Comparison of ENCODE assay signal across 28 mouse cellular contexts in the genomic region with DNA sequence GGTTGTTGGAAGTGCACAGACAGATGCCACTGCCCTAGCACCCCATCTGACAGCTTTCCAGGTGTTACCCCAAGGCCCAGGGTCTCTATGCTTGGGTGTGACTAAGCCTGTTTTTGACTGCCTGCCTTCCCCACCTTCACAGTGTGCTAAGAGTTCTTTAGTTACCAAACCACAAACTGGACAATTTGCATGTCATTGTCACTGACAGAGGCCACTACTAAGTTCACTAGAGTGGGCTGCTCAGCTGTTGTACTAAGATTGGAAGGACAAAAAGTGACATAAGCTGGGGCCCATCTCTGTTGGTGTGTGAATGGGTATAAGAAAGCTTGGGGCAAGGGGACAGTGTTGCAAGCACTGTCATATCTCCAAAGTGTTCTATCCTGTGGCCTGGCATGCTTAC.
DNase-seq lines count a peak whose midpoint lies in the region; ATAC-seq lines count a peak whose summit lies in the region.
"Had no signal": no experiment of that assay in that cellular context is flagged by ENCODE, and none has a peak within 500 bp of the region (broad histone marks: within the 10 kb centered on the region; RNA-seq: fewer than 3 reads in every experiment).

No protein-coding gene starts in this region.

- H3K27me3 ChIP-seq in megakaryocyte, embryonic 14.5 days (replicated peaks) = no peaks in the 10 kb centered on the region
- no peaks in the 10 kb centered on the region for H3K27me3 ChIP-seq in hindbrain, embryonic 11.5 days (ENCODE audit: control insufficient read depth, insufficient read depth, low read length)
- H3K27me3 ChIP-seq: forebrain, embryonic 15.5 days; heart, embryonic 13.5 days; hindbrain, embryonic 15.5 days; limb, embryonic 12.5 days; stomach, embryonic 15.5 days had no signal

- peaks cover 17% of the 10 kb centered on the region for H3K9me3 ChIP-seq in megakaryocyte, embryonic 14.5 days
- H3K9me3 ChIP-seq in hindbrain, embryonic 11.5 days (ENCODE audit: control insufficient read depth, low read length) = no peaks in the 10 kb centered on the region
- H3K9me3 ChIP-seq: forebrain, embryonic 10.5 days; forebrain, embryonic 15.5 days; heart, embryonic 13.5 days; hindbrain, embryonic 15.5 days; limb, embryonic 12.5 days; stomach, embryonic 15.5 days had no signal

- H3K27ac ChIP-seq in hindbrain, embryonic 11.5 days (ENCODE audit: low read depth, low read length) = no peak overlapping the region
- H3K27ac ChIP-seq: forebrain, embryonic 10.5 days; forebrain, embryonic 15.5 days; gastrocnemius, adult 2 months; heart, adult 2 months; heart, embryonic 13.5 days; hindbrain, embryonic 15.5 days; limb, embryonic 12.5 days; liver, embryonic 14.5 days; stomach, embryonic 15.5 days had no signal

- peak; percentile 72 for DNase-seq in 416B (ENCODE audit: low read depth)
- DNase-seq in A20 (ENCODE audit: low read depth, low spot score) = peak; percentile 47
- peak; percentile 23 for DNase-seq in fat pad, adult 2 months (ENCODE audit: extremely low read depth, low read depth, low spot score)
- no peak for DNase-seq in left cerebral cortex, postnatal 25 days (ENCODE audit: low spot score in 2 of 2)
- DNase-seq in hindbrain, embryonic 11.5 days (ENCODE audit: low spot score) = no peak
- DNase-seq in thymus, postnatal 10 days (ENCODE audit: low spot score in 2 of 2) = no peak
- DNase-seq: cerebellum, adult 11 months; cerebellum, adult 9-10 months; cerebellum, postnatal 36 days; gastrocnemius, adult 2 months; gastrocnemius, postnatal 36 days; heart, adult 2 months; heart, postnatal 10 days; kidney, adult 11 months; kidney, postnatal 14 days; layer of hippocampus, adult 9-11 months; lung, postnatal 4 days; midbrain, embryonic 14.5 days; thymus, postnatal 14 days had no signal

- peaks cover 100% of the 10 kb centered on the region for H3K4me1 ChIP-seq in megakaryocyte, embryonic 14.5 days
- H3K4me1 ChIP-seq in hindbrain, embryonic 11.5 days (replicated peaks; ENCODE audit: control insufficient read depth, insufficient read depth, low read length) = no peaks in the 10 kb centered on the region
- H3K4me1 ChIP-seq: forebrain, embryonic 10.5 days; forebrain, embryonic 15.5 days; heart, embryonic 13.5 days; hindbrain, embryonic 15.5 days; limb, embryonic 12.5 days; stomach, embryonic 15.5 days had no signal

- no peak overlapping the region for H3K4me2 ChIP-seq in hindbrain, embryonic 11.5 days (replicated peaks; ENCODE audit: low read depth, low read length)
- H3K4me2 ChIP-seq: forebrain, embryonic 15.5 days; heart, embryonic 13.5 days; hindbrain, embryonic 15.5 days; limb, embryonic 12.5 days; stomach, embryonic 15.5 days had no signal

- peaks cover 98% of the 10 kb centered on the region for H3K36me3 ChIP-seq in megakaryocyte, embryonic 14.5 days (replicated peaks; ENCODE audit: low read length)
- H3K36me3 ChIP-seq in hindbrain, embryonic 11.5 days (ENCODE audit: control insufficient read depth, insufficient read depth, low read length) = no peaks in the 10 kb centered on the region
- H3K36me3 ChIP-seq: forebrain, embryonic 10.5 days; forebrain, embryonic 15.5 days; hindbrain, embryonic 15.5 days had no signal

- H3K9ac ChIP-seq in hindbrain, embryonic 11.5 days (ENCODE audit: low read depth, low read length) = no peak overlapping the region
- H3K9ac ChIP-seq: forebrain, embryonic 15.5 days; heart, embryonic 13.5 days; hindbrain, embryonic 15.5 days; limb, embryonic 12.5 days; liver, embryonic 14.5 days; stomach, embryonic 15.5 days had no signal

- ATAC-seq in hindbrain, embryonic 11.5 days (ENCODE audit: low FRiP score) = no peak
- ATAC-seq: forebrain, embryonic 15.5 days; inflammation-experienced regulatory T-cells, adult 6 months had no signal

- intact Hi-C loops in left cerebral cortex, postnatal 25 days (cut with DNase I) = no loop called here

- H3K4me3 ChIP-seq in megakaryocyte, embryonic 14.5 days (replicated peaks) = peak overlapping the region; percentile 85
- no peak overlapping the region for H3K4me3 ChIP-seq in hindbrain, embryonic 11.5 days (ENCODE audit: low read depth, low read length)
- H3K4me3 ChIP-seq: forebrain, embryonic 10.5 days; forebrain, embryonic 15.5 days; gastrocnemius, adult 2 months; heart, adult 2 months; heart, embryonic 13.5 days; hindbrain, embryonic 15.5 days; limb, embryonic 12.5 days; stomach, embryonic 15.5 days had no signal

Comparison
In these comparisons a context has a peak if more than half of its experiments do, and no peak if none do; other contexts are left out.
1. DNase-seq: peak in 416B (single experiment), A20 (single experiment) and fat pad, adult 2 months (single experiment); none in left cerebral cortex, postnatal 25 days (0 of 2), hindbrain, embryonic 11.5 days (single experiment) and thymus, postnatal 10 days (0 of 2).